Mouse (Mus musculus): ENCODE results near the gene Pmpcb.
"Not testable (repeated sequence)": the region's sequence is repeated elsewhere in the genome, so short reads cannot be mapped to it uniquely, and the experiment has no call there.

Pmpcb gene

GRCm38 (mm10) chr5:21736956-21737585 is at the start of gene Pmpcb:
Gene Pmpcb, plus strand, starts transcription at chr5:21737141.
- DNase-seq (ENCODE audit: low spot score in 2 of 2): peak; percentile 83 to 91

- no peak for DNase-seq (ENCODE audit: low spot score in 2 of 2)
Measured at GRCm38 (mm10) chr5:21692230-21692629, 44.7 kb upstream of the Pmpcb start.

- no peak for DNase-seq (ENCODE audit: low spot score in 2 of 2)
Measured at GRCm38 (mm10) chr5:21693372-21693870, 43.5 kb upstream of the Pmpcb start.

- no peak for DNase-seq (ENCODE audit: low spot score in 2 of 2)
Measured at GRCm38 (mm10) chr5:21694854-21695490, 42.0 kb upstream of the Pmpcb start.

- DNase-seq (ENCODE audit: low spot score in 2 of 2): not testable (repeated sequence)
Measured at GRCm38 (mm10) chr5:21699555-21699954, 37.4 kb upstream of the Pmpcb start.

GRCm38 (mm10) chr5:21700272-21700821 is 36.6 kb upstream of the Pmpcb start:
- DNase-seq (ENCODE audit: low spot score in 2 of 2): no peak

- no peak for DNase-seq (ENCODE audit: low spot score in 2 of 2)
Measured at GRCm38 (mm10) chr5:21700934-21701333, 36.0 kb upstream of the Pmpcb start.

GRCm38 (mm10) chr5:21701351-21702008 is 35.5 kb upstream of the Pmpcb start, which contains the start of gene Napepld:
Gene Napepld, minus strand, starts transcription at chr5:21701396.
- peak; percentile 95 to 99 for DNase-seq (ENCODE audit: low spot score in 2 of 2)

- no peak for DNase-seq (ENCODE audit: low spot score in 2 of 2)
Measured at GRCm38 (mm10) chr5:21702009-21702364, 35.0 kb upstream of the Pmpcb start.

GRCm38 (mm10) chr5:21702873-21703475 is 34.0 kb upstream of the Pmpcb start:
- DNase-seq (ENCODE audit: low spot score in 2 of 2): no peak

- no peak for DNase-seq (ENCODE audit: low spot score in 2 of 2)
Measured at GRCm38 (mm10) chr5:21703708-21704107, 33.2 kb upstream of the Pmpcb start.

- no peak for DNase-seq (ENCODE audit: low spot score in 2 of 2)
Measured at GRCm38 (mm10) chr5:21706546-21706945, 30.4 kb upstream of the Pmpcb start.

GRCm38 (mm10) chr5:21708011-21708410 is 28.9 kb upstream of the Pmpcb start:
- not testable (repeated sequence) for DNase-seq (ENCODE audit: low spot score in 2 of 2)

GRCm38 (mm10) chr5:21712127-21712715 is 24.7 kb upstream of the Pmpcb start:
- DNase-seq (ENCODE audit: low spot score in 2 of 2): no peak

GRCm38 (mm10) chr5:21714447-21714846 is 22.5 kb upstream of the Pmpcb start:
- DNase-seq (ENCODE audit: low spot score in 2 of 2): no peak

- DNase-seq (ENCODE audit: low spot score in 2 of 2): no peak
Measured at GRCm38 (mm10) chr5:21717165-21717715, 19.7 kb upstream of the Pmpcb start.

GRCm38 (mm10) chr5:21718546-21718945 is 18.4 kb upstream of the Pmpcb start:
- no peak for DNase-seq (ENCODE audit: low spot score in 2 of 2)

- DNase-seq (ENCODE audit: low spot score in 2 of 2): no peak
Measured at GRCm38 (mm10) chr5:21719209-21719608, 17.7 kb upstream of the Pmpcb start.

GRCm38 (mm10) chr5:21724427-21724826 is 12.5 kb upstream of the Pmpcb start:
- DNase-seq (ENCODE audit: low spot score in 2 of 2): no peak

GRCm38 (mm10) chr5:21724872-21725271 is 12.1 kb upstream of the Pmpcb start:
- DNase-seq (ENCODE audit: low spot score in 2 of 2): no peak

GRCm38 (mm10) chr5:21729107-21729506 is 7.8 kb upstream of the Pmpcb start:
- DNase-seq (ENCODE audit: low spot score in 2 of 2): no peak

Measured in frontal cortex, postnatal 14 days (tissue).